ENCODE assay signal across 38 mouse cellular contexts in the genomic region with DNA sequence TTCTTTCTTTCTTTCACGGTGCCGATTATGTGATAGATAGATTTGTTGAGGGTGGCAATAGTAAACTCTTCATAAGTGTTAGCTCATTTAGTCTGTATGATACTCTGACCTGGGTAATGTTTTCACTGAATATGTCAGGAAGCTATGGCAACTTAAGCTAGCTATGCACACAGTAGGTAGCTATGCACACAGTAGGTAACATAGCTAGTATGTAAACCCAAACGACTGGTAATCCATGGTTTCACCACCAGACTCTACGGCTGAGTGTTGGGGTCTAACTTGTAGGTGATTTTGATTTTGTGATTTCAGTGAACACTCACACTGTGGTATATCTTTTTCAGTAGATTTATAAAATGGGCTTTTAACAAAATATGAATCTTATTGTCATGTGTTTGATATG. TPM values are rescaled to one million over a fixed set of nuclear protein-coding genes. Genes with fewer than 3 reads are reported as not detected.
"Had no signal": no experiment of that assay in that cellular context is flagged by ENCODE, and none has a peak within 500 bp of the region (broad histone marks: within the 10 kb centered on the region; RNA-seq: fewer than 3 reads in every experiment).

No protein-coding gene starts in this region.

- H3K4me2 ChIP-seq: embryonic facial prominence, embryonic 12.5 days; embryonic facial prominence, embryonic 13.5 days; embryonic facial prominence, embryonic 15.5 days; forebrain, embryonic 12.5 days; forebrain, embryonic 13.5 days; forebrain, embryonic 15.5 days had no signal

- H3K27me3 ChIP-seq: embryonic facial prominence, embryonic 12.5 days; embryonic facial prominence, embryonic 13.5 days; embryonic facial prominence, embryonic 15.5 days; forebrain, embryonic 12.5 days; forebrain, embryonic 13.5 days; forebrain, embryonic 15.5 days had no signal

- H3K27ac ChIP-seq: embryonic facial prominence, embryonic 10.5 days; embryonic facial prominence, embryonic 12.5 days; embryonic facial prominence, embryonic 13.5 days; embryonic facial prominence, embryonic 15.5 days; forebrain, embryonic 10.5 days; forebrain, embryonic 12.5 days; forebrain, embryonic 13.5 days; forebrain, embryonic 15.5 days; gastrocnemius, adult 2 months; heart, adult 2 months had no signal

- H3K9me3 ChIP-seq: embryonic facial prominence, embryonic 10.5 days; embryonic facial prominence, embryonic 12.5 days; embryonic facial prominence, embryonic 13.5 days; embryonic facial prominence, embryonic 15.5 days; forebrain, embryonic 10.5 days; forebrain, embryonic 12.5 days; forebrain, embryonic 13.5 days; forebrain, embryonic 15.5 days had no signal

- H3K9ac ChIP-seq: embryonic facial prominence, embryonic 12.5 days; embryonic facial prominence, embryonic 13.5 days; embryonic facial prominence, embryonic 15.5 days; forebrain, embryonic 12.5 days; forebrain, embryonic 13.5 days; forebrain, embryonic 15.5 days; forebrain, postnatal 0 days had no signal

- DNase-seq: cerebellum, adult 9-10 months; cerebellum, adult 9-11 months; cerebellum, postnatal 10 days; cerebellum, postnatal 14 days; cerebellum, postnatal 25 days; cerebellum, postnatal 36 days; embryo, embryonic 11 days; forebrain, postnatal 0 days; gastrocnemius, adult 2 months; gastrocnemius, postnatal 10 days; gastrocnemius, postnatal 14 days; gastrocnemius, postnatal 25 days; gastrocnemius, postnatal 36 days; heart, adult 18-20 months; heart, adult 2 months had no signal

- H3K36me3 ChIP-seq: embryonic facial prominence, embryonic 10.5 days; embryonic facial prominence, embryonic 12.5 days; embryonic facial prominence, embryonic 13.5 days; embryonic facial prominence, embryonic 15.5 days; forebrain, embryonic 10.5 days; forebrain, embryonic 12.5 days; forebrain, embryonic 15.5 days had no signal

- H3K4me3 ChIP-seq: embryonic facial prominence, embryonic 10.5 days; embryonic facial prominence, embryonic 12.5 days; embryonic facial prominence, embryonic 13.5 days; embryonic facial prominence, embryonic 15.5 days; erythroblast, embryonic 14.5 days; forebrain, embryonic 10.5 days; forebrain, embryonic 12.5 days; forebrain, embryonic 13.5 days; forebrain, embryonic 15.5 days; gastrocnemius, adult 2 months; heart, adult 2 months had no signal

- H3K4me1 ChIP-seq: embryonic facial prominence, embryonic 10.5 days; embryonic facial prominence, embryonic 12.5 days; embryonic facial prominence, embryonic 13.5 days; embryonic facial prominence, embryonic 15.5 days; forebrain, embryonic 15.5 days had no signal

RNA-seq across cellular contexts. Expression of a gene that starts 1.6 kb away (rescaled TPM):
- total RNA-seq: common myeloid progenitor, adult 5-6 weeks; forebrain, postnatal 0 days; gastrocnemius, adult 18-20 months; gastrocnemius, adult 2 months; gastrocnemius, adult 8-10 months; gastrocnemius, postnatal 10 days; gastrocnemius, postnatal 14 days; gastrocnemius, postnatal 25 days; gastrocnemius, postnatal 36 days; gastrocnemius, postnatal 4 days; granulocyte monocyte progenitor cell, adult 5-6 weeks; heart, adult 18-20 months; heart, adult 2 months; heart, adult 8-10 months had no signal
- polyA plus RNA-seq: cortical plate, adult 2 months; embryonic facial prominence, embryonic 10.5 days; embryonic facial prominence, embryonic 11.5 days; embryonic facial prominence, embryonic 12.5 days; embryonic facial prominence, embryonic 13.5 days; embryonic facial prominence, embryonic 14.5 days; embryonic facial prominence, embryonic 15.5 days; erythroblast, embryonic 14.5 days; forebrain, embryonic 10.5 days; forebrain, embryonic 11.5 days; forebrain, embryonic 12.5 days; forebrain, embryonic 13.5 days; forebrain, embryonic 14.5 days; forebrain, embryonic 15.5 days; forebrain, embryonic 16.5 days; forebrain, postnatal 0 days; frontal cortex, adult 2 months; gonadal fat pad, adult 2 months; heart, adult 2 months had no signal
